16 mouse cellular contexts compared by ENCODE assay signal in genomic region chr6:54655471-54656095, GRCm38 (mm10). TPM values are rescaled to one million over a fixed set of nuclear protein-coding genes. Genes with fewer than 3 reads are reported as not detected.
DNase-seq lines count a peak whose midpoint lies in the region; TF ChIP-seq lines count a peak whose summit lies in the region.
"Had no signal": no experiment of that assay in that cellular context is flagged by ENCODE, and none has a peak within 500 bp of the region (broad histone marks: within the 10 kb centered on the region; RNA-seq: fewer than 3 reads in every experiment).

No protein-coding gene starts in this region.

- peaks cover 3% of the 10 kb centered on the region for H3K4me1 ChIP-seq in testis, adult 2 months (ENCODE audit: control insufficient read depth, insufficient read depth, low read length)
- H3K4me1 ChIP-seq: limb, embryonic 12.5 days had no signal

- no peaks in the 10 kb centered on the region for H3K36me3 ChIP-seq in testis, adult 2 months (ENCODE audit: control insufficient read depth, insufficient read depth, low read length)
- H3K36me3 ChIP-seq: limb, embryonic 12.5 days had no signal

- peak overlapping the region; percentile 38 for H3K4me3 ChIP-seq in testis, adult 2 months (ENCODE audit: control insufficient read depth, low read depth, low read length)
- no peak overlapping the region for H3K4me3 ChIP-seq in left cerebral cortex, adult 2 months
- H3K4me3 ChIP-seq: limb, embryonic 12.5 days had no signal

- no peak overlapping the region for H3K27ac ChIP-seq in testis, adult 2 months (ENCODE audit: control insufficient read depth, insufficient read depth, low read depth, low read length)
- no peak overlapping the region for H3K27ac ChIP-seq in left cerebral cortex, adult 2 months
- H3K27ac ChIP-seq: hindbrain, postnatal 0 days; limb, embryonic 12.5 days; macrophage had no signal

- intact Hi-C loops in left cerebral cortex, adult 2 months (cut with DNase I), result no loop called here

- TF ChIP-seq POLR2A in testis, adult 2 months (IDR thresholded peaks at IDR 0.05; ENCODE audit: control insufficient read depth, low read depth, low read length), result no peak

- H3K27me3 ChIP-seq in testis, adult 2 months (ENCODE audit: control insufficient read depth, insufficient read depth, low read length), result no peaks in the 10 kb centered on the region
- H3K27me3 ChIP-seq: limb, embryonic 12.5 days had no signal

- peak; percentile 44 for DNase-seq in adrenal gland, adult 2 months
- no peak for DNase-seq in adrenal gland, postnatal 4 days (ENCODE audit: low spot score in 2 of 2)
- DNase-seq in testis, postnatal 14 days (ENCODE audit: low spot score), result no peak
- DNase-seq in heart, adult 9 months (ENCODE audit: low spot score in 2 of 2), result peak; percentile 78 to 86
- DNase-seq in skeletal muscle tissue, adult 2 months (ENCODE audit: low read depth, low spot score), result peak; percentile 83
- no peak for DNase-seq in left cerebral cortex, adult 2 months (ENCODE audit: extremely low spot score in 1 of 2, low spot score in 2 of 2)
- no peak for DNase-seq in layer of hippocampus, postnatal 25 days (ENCODE audit: extremely low spot score in 1 of 2, low spot score in 1 of 2)
- DNase-seq: B cell, adult 2 months; cerebellum, postnatal 36 days; kidney, postnatal 14 days; thymus, adult 2 months had no signal

- TF ChIP-seq CTCF in testis, adult 2 months (IDR thresholded peaks at IDR 0.05; ENCODE audit: control insufficient read depth, insufficient read depth, insufficient replicate concordance, low read depth, low read length), result no peak
- no peak for TF ChIP-seq CTCF in left cerebral cortex, adult 2 months (IDR thresholded peaks at IDR 0.05)

RNA-seq across cellular contexts. Expression of gene Mturn, which starts 25.8 kb away (rescaled TPM):
- 10 to 100 TPM; 10.0 to 21.1 TPM for total RNA-seq in adrenal gland, adult 2 months (2021)
- polyA plus RNA-seq in adrenal gland, adult 2 months (2012; rRNA removed), result 11.1 and 18.6 TPM in 2 replicates
- total RNA-seq in adrenal gland, postnatal 4 days (2021), result 10 to 100 TPM in 1 of 2 experiments, 1 to 10 TPM in 1; 8.2 to 13.5 TPM
- polyA plus RNA-seq in testis, adult 2 months (2012; rRNA removed), result 5.6 and 7.2 TPM in 2 replicates
- 10 to 100 TPM; 98.5 to 99.6 TPM for total RNA-seq in left cerebral cortex, adult 2 months (2021)
- total RNA-seq in layer of hippocampus, postnatal 25 days (2021), result 100 to 1,000 TPM; 135 to 145 TPM

RNA-seq across cellular contexts. Expression of gene Fkbp14, which starts 58.5 kb away (rescaled TPM):
- 10 to 100 TPM; 14.9 to 28.4 TPM for total RNA-seq in adrenal gland, adult 2 months (2021)
- 2.1 and 2.8 TPM in 2 replicates for polyA plus RNA-seq in adrenal gland, adult 2 months (2012; rRNA removed)
- total RNA-seq in adrenal gland, postnatal 4 days (2021), result 10 to 100 TPM; 30.5 to 30.7 TPM
- polyA plus RNA-seq in testis, adult 2 months (2012; rRNA removed), result 6.8 and 10.6 TPM in 2 replicates
- total RNA-seq in left cerebral cortex, adult 2 months (2021), result 1 to 10 TPM; 9.0 to 9.2 TPM
- 10 to 100 TPM; 12.1 to 12.8 TPM for total RNA-seq in layer of hippocampus, postnatal 25 days (2021)
- total RNA-seq: monocyte, adult 5-6 weeks had no signal

Comparison
In these comparisons a context has a peak if more than half of its experiments do, and no peak if none do; other contexts are left out.
1. DNase-seq: peak in adrenal gland, adult 2 months (single experiment), heart, adult 9 months (2 of 2) and skeletal muscle tissue, adult 2 months (single experiment); none in adrenal gland, postnatal 4 days (0 of 2), testis, postnatal 14 days (single experiment), left cerebral cortex, adult 2 months (0 of 2) and layer of hippocampus, postnatal 25 days (0 of 2).
2. RNA of gene Mturn, which starts 25.8 kb away (total RNA-seq): 135 to 145 TPM in layer of hippocampus, postnatal 25 days and 98.5 to 99.6 TPM in left cerebral cortex, adult 2 months; 10.0 to 21.1 TPM in adrenal gland, adult 2 months and 8.2 to 13.5 TPM in adrenal gland, postnatal 4 days; every median in the first group is over 4 times any median in the second.